Mouse (Mus musculus) bone marrow macrophage, adult 2 months (primary cell): Measurements from ENCODE around the gene Nmbr. TPM values are rescaled to one million over a fixed set of nuclear protein-coding genes. Genes with fewer than 3 reads are reported as not detected.

Experiments
- H3K27ac ChIP-seq: 2 replicates; pipeline ENCODE4 v1.5.1; 2012; ENCODE audit warnings: low read depth, low read length; ENCODE audit not compliant: insufficient read depth
- H3K4me1 ChIP-seq: 2 replicates; pipeline ENCODE4 v1.6.1; 2012; ENCODE audit warnings: low read length; ENCODE audit not compliant: control insufficient read depth, insufficient read depth
- H3K4me3 ChIP-seq: 2 replicates; pipeline ENCODE4 v1.5.1; 2012; ENCODE audit warnings: mild to moderate bottlenecking, low read length, moderate library complexity; ENCODE audit not compliant: insufficient read depth
- CTCF ChIP-seq: IDR thresholded peaks from 2 replicates; pipeline ENCODE4 v1.5.1; 2012; ENCODE audit warnings: low read depth, mild to moderate bottlenecking, low read length, moderate library complexity
- POLR2A ChIP-seq: IDR thresholded peaks from 2 replicates; pipeline ENCODE4 v1.6.1; 2012; ENCODE audit warnings: mild to moderate bottlenecking, low read depth, low read length, borderline replicate concordance
- polyA plus RNA-seq: library from polyadenylated mRNA; stranded (reverse); fragments of >200 nt; gene quantifications from 2 replicates; pipeline ENCODE4 v1.2.4, GENCODE M21; 2012; ENCODE audit not compliant: missing spikeins, insufficient read depth, insufficient read length

Nmbr gene
- polyA plus RNA-seq, 1 experiment: not detected

- TF ChIP-seq POLR2A: no peak
- H3K4me1 ChIP-seq: no peaks in the 10 kb centered on the region
- H3K27ac ChIP-seq: no peak overlapping the region
- H3K4me3 ChIP-seq: no peak overlapping the region
Measured at GRCm38 (mm10) chr10:14734285-14734684, 28.9 kb downstream of the Nmbr start.

- no peak overlapping the region for H3K4me3 ChIP-seq
- TF ChIP-seq CTCF (no peak), POLR2A (no peak)
- 0 out of 2 replicates have a peak, but pooled peaks cover 2% of the 10 kb centered on the region for H3K4me1 ChIP-seq
- no peak overlapping the region for H3K27ac ChIP-seq
Measured at GRCm38 (mm10) chr10:14759665-14760558, 54.5 kb downstream of the Nmbr start.

GRCm38 (mm10) chr10:14760618-14761017 is 55.2 kb downstream of the Nmbr start:
- no peak overlapping the region for H3K27ac ChIP-seq
- H3K4me1 ChIP-seq: 0 out of 2 replicates have a peak, but pooled peaks cover 2% of the 10 kb centered on the region
- H3K4me3 ChIP-seq: no peak overlapping the region
- TF ChIP-seq CTCF (no peak), POLR2A (no peak)

- Histone ChIP-seq H3K27ac (no peak overlapping the region), H3K4me3 (no peak overlapping the region), H3K4me1 (no peaks in the 10 kb centered on the region)
- TF ChIP-seq POLR2A (no peak), CTCF (no peak)
Measured at GRCm38 (mm10) chr10:14770227-14770910, 65.0 kb downstream of the Nmbr start.

- Histone ChIP-seq H3K4me3 (no peak overlapping the region), H3K27ac (no peak overlapping the region), H3K4me1 (no peaks in the 10 kb centered on the region)
- TF ChIP-seq POLR2A (no peak), CTCF (no peak)
Measured at GRCm38 (mm10) chr10:14774499-14774898, 69.1 kb downstream of the Nmbr start.

GRCm38 (mm10) chr10:14789969-14790368 is 84.6 kb downstream of the Nmbr start:
- Histone ChIP-seq H3K4me1 (no peaks in the 10 kb centered on the region), H3K4me3 (no peak overlapping the region), H3K27ac (no peak overlapping the region)
- TF ChIP-seq POLR2A: no peak
- TF ChIP-seq CTCF: no peak

GRCm38 (mm10) chr10:14816970-14817369 is 111.6 kb downstream of the Nmbr start:
- TF ChIP-seq POLR2A: no peak
- TF ChIP-seq CTCF: no peak
- Histone ChIP-seq H3K4me3 (no peak overlapping the region), H3K4me1 (no peaks in the 10 kb centered on the region), H3K27ac (no peak overlapping the region)

Other genes with a start within 250 kb of the Nmbr start
- gene Adgrg6, start 159.9 kb upstream of the Nmbr start, polyA plus RNA-seq: 4.4 and 4.6 TPM in 2 replicates
- gene Vta1, start within 50 bp of the Nmbr start, polyA plus RNA-seq: 54.2 and 57.3 TPM in 2 replicates
- not detected in 2 replicates for gene Gje1, start 12.6 kb downstream of the Nmbr start, polyA plus RNA-seq